Mouse (Mus musculus) heart, postnatal 0 days (tissue): ENCODE data around the gene Pou5f1.
A peak's percentile ranks its signal among the peaks of the same experiment; 100 is the strongest.

Source experiments
- CTCF ChIP-seq: IDR thresholded peaks from 2 replicates; pipeline ENCODE4 v1.5.1; 2016; ENCODE audit warnings: antibody characterized with exemption, control low read depth, low read depth
- EP300 ChIP-seq: IDR thresholded peaks from 2 replicates; pipeline ENCODE4 v1.6.1; 2016; ENCODE audit warnings: antibody characterized with exemption, low read depth

DNA sequence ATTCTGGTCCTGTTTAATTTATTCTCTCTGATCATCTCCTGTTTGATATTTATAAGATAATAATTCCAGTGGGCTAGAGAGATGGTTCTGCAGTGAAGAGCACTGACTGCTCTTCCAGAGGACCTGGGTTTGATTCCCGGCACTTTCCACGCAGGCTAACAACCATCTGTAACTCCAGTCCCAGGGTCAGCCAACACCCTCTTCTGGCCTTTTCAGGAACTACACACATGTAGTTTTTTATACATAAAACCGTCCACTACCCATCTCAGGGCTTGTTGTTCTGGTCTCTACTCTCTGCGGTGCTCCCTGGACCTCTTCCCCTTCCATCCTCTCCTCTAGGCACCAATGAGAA lies 44.3 kb downstream of the Pou5f1 start:
- TF ChIP-seq CTCF, result peak; percentile 17
- TF ChIP-seq EP300, result no peak
